Mouse (Mus musculus): ENCODE data around the gene 1810043G02Rik. TPM values are rescaled to one million over a fixed set of nuclear protein-coding genes. Genes with fewer than 3 reads are reported as not detected.
"Not testable (repeated sequence)": the region's sequence is repeated elsewhere in the genome, so short reads cannot be mapped to it uniquely, and the experiment has no call there.

1810043G02Rik gene
- polyA plus RNA-seq, 1 experiment = 16.0 TPM

DNA sequence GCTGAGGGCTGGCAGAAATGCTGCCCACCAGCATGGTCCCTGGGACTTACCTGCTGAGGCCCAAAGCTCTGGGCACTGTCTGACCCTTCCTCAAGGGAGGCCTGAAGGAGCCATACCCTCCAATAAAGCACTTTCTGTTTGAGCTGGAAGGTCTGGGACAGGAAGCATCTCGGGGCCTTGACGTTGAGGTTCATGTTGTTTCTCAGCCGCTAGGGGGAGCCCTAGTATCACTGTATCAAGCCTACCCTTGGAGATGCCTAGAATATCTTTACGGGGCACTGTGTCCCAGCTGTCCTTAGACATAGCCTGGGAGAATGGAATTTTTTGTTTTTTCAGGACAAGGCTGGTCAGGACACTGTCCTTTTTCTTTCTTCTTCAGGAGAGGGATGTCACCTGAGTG, 6.3 kb downstream of the 1810043G02Rik start:
- Histone ChIP-seq H3K4me1 (ENCODE audit: control insufficient read depth, insufficient read depth, insufficient read length, low read length) (no peaks in the 10 kb centered on the region), H3K27ac (replicated peaks; ENCODE audit: low read depth, low read length) (no peak overlapping the region), H3K4me3 (ENCODE audit: insufficient read depth, low read depth, low read length) (no peak overlapping the region)

DNA sequence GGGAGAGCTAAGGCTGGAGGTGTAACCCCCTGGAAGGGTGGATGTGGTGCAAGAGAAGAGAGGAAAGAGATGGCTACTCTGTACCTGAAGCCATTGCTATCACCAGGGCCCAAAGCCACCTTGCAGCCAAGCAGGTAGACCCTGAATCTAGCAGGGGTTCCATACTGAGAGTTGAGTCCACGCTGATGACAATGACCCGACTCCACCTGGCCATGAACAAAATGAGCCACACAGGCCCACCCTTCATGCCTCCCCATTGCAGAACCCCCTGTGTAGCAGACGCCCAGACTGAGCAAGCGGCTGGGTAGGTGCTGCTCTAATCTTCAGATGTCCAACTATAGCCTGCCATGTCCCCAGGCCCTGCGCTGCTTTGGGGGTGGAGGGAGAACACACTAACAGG, 7.5 kb downstream of the 1810043G02Rik start:
- H3K27ac ChIP-seq (replicated peaks; ENCODE audit: low read depth, low read length) = no peak overlapping the region
- H3K4me3 ChIP-seq (ENCODE audit: insufficient read depth, low read depth, low read length) = no peak overlapping the region
- H3K4me1 ChIP-seq (ENCODE audit: control insufficient read depth, insufficient read depth, insufficient read length, low read length) = no peaks in the 10 kb centered on the region

DNA sequence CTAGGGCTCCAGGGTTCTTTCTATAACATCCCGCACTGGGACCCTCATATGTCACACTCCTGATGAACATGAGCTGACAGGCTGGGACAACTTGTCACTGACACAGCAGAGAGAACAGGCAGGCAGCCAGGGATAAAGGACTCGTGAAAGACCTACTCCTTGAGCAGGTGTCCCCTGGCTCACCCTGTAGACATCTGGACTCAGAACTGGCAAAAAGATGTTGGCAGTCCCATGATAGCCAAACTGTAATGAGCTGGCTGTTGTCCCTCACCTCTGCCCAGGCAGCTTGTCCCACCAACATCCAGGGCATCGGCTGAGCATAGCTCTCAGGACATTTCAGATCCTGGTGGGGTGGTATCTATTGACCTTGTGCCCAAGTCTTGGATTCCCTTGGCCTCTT, 17.3 kb downstream of the 1810043G02Rik start:
- Histone ChIP-seq H3K4me3 (ENCODE audit: insufficient read depth, low read depth, low read length) (no peak overlapping the region), H3K27ac (replicated peaks; ENCODE audit: low read depth, low read length) (no peak overlapping the region), H3K4me1 (ENCODE audit: control insufficient read depth, insufficient read depth, insufficient read length, low read length) (no peaks in the 10 kb centered on the region)

DNA sequence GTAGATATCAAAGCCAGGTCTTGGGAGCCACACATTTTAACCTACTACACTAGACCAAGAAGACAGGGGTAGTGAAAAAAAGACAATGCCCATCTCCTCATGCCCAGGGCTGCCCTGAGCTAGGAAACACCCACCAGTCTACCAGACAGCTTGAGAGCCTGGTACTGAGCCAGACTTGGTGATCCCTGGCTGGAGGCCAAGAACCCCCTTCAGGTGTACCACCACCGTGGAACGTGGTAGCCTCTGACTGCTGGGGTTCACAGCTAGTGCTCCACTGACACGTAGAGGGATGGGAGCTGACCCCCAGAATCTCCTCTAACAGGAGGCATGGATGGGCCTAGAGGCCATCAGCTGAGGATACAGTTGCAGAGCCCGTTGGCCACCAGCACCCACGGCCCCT, 21.9 kb downstream of the 1810043G02Rik start:
- Histone ChIP-seq H3K27ac (replicated peaks; ENCODE audit: low read depth, low read length) (no peak overlapping the region), H3K4me3 (ENCODE audit: insufficient read depth, low read depth, low read length) (no peak overlapping the region)

DNA sequence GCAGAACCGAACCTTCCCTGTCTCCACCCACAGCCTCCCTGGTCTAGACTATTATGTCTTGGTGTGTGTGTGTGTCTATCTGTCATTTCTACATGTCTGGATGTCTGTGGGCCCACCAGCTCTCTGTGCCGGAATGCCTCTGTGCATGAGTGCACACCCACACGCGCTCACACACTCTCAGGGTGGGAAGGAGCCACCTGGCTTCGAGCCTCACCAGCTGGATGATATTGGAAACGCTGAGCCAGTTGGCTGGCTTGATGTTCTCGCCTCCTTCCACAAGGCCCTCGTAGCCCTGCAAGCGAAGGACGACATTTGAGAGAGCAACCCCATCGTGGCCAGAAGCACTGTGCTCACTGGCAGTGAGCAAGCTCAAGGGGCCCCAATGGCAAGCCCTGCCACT, 23.5 kb downstream of the 1810043G02Rik start:
- Histone ChIP-seq H3K27ac (replicated peaks; ENCODE audit: low read depth, low read length) (no peak overlapping the region), H3K4me3 (ENCODE audit: insufficient read depth, low read depth, low read length) (no peak overlapping the region), H3K4me1 (ENCODE audit: control insufficient read depth, insufficient read depth, insufficient read length, low read length) (peaks cover 8% of the 10 kb centered on the region)

More for the DNA sequence above, 21.9 kb downstream of the 1810043G02Rik start:
- H3K4me1 ChIP-seq (ENCODE audit: control insufficient read depth, insufficient read depth, insufficient read length, low read length) = no peaks in the 10 kb centered on the region

DNA sequence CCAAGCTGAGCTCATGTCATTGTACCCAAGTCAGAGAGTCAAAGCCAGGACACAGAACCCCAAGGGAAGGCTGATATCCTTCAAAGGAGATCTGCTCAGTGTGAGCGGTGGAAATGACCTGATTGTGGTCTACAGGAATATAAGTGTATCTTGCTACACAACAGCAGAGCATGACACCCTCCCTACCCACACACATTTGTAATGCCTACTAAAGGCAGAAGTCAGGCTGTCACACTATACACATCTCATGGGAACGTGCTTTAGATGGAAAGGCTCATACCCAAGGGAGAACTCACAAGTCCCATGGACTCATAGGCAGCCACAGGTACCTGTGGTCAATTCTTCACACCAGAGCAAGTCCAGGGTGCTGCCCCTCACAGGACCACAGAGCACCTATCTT, 24.0 kb downstream of the 1810043G02Rik start:
- peaks cover 10% of the 10 kb centered on the region for H3K4me1 ChIP-seq (ENCODE audit: control insufficient read depth, insufficient read depth, insufficient read length, low read length)

DNA sequence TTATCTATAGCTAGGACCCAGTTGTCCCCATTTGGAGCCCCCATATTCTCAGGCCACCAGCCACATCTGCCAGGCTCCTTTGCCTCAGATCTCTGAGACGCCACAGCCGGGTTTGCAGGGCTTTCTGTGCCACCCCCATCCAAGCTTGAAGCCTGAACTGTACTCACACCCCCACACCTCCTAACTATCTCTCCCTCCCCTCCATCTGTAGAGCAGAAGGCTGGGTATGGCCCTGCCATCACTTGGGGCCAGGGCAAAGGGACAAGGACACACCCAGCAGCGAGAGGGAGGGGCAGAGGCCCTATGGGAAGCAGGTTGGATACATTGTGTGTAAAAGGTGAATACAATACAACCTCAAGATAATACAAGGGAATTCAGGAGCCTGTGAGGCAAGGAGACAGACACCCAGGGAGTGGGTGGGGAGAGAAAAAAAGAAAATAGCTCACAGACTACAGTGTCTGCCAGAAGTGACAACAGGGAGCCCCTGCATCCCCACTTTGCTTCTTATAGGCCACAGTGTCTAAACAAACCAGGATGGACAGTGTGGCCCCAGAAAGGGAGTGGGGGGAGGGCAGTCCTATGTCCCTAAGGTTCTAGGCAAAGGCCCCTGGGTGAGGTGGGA, 26.3 kb downstream of the 1810043G02Rik start:
- Histone ChIP-seq H3K27ac (replicated peaks; ENCODE audit: low read depth, low read length) (no peak overlapping the region), H3K4me1 (ENCODE audit: control insufficient read depth, insufficient read depth, insufficient read length, low read length) (peaks cover 17% of the 10 kb centered on the region), H3K4me3 (ENCODE audit: insufficient read depth, low read depth, low read length) (no peak overlapping the region)

More for the DNA sequence above, 24.0 kb downstream of the 1810043G02Rik start:
- no peak overlapping the region for H3K27ac ChIP-seq (replicated peaks; ENCODE audit: low read depth, low read length)
- H3K4me3 ChIP-seq (ENCODE audit: insufficient read depth, low read depth, low read length) = no peak overlapping the region

DNA sequence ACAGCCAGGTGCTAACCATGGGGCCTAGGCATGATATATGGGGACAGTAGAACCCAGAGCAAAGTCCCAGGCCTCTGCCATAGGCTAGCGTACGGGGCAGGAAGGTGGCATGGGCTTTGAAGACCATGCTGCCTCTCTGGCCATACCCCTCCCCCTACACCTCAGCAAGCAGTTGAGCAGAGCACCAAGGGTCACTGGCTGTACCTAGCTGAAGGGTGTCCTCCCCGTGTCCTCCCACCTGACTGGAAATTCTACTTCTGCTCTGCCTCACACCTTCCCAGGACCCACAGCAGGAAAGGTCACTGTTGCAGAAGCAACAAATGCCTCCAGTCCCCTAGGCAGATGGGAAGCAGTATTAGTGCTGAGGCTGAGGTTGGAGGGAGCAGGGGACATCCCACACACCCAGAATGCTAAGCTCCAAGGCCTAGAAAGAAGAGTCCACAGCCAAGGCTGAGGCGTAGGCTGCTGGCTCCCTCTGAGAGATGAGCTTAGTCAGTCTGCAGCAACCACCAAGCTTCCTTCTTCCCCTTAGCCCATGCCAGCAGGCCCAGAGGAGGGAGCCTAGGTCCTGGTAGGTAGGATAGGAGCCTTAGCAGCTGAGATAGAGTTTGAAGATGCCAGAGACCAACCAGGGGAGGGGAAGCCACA, 27.6 kb downstream of the 1810043G02Rik start:
- Histone ChIP-seq H3K4me1 (ENCODE audit: control insufficient read depth, insufficient read depth, insufficient read length, low read length) (peaks cover 20% of the 10 kb centered on the region), H3K4me3 (ENCODE audit: insufficient read depth, low read depth, low read length) (no peak overlapping the region), H3K27ac (replicated peaks; ENCODE audit: low read depth, low read length) (peak overlapping the region; percentile 6; the same call in 1 of the 2 replicates)

DNA sequence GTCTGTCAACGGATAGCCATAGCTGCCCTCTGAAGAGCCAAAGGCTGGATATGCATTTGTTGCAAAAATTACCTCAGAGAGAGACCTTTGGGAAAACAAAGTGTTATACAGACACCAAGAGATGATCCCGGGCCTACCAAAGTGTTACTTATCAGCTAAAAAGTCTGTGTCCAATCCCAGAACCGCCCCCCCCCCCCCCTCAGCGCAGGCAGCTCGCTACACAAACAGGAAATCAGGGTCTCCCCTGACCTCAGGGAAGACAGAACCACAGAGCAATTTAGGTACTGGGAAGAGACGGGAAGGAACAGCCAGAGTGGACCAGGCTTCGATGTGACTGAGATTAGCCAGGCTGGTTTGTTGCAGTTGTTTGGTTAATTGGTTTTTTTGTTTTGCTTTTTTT, 28.9 kb downstream of the 1810043G02Rik start:
- Histone ChIP-seq H3K4me3 (ENCODE audit: insufficient read depth, low read depth, low read length) (peak overlapping the region; percentile 85), H3K27ac (replicated peaks; ENCODE audit: low read depth, low read length) (peak overlapping the region; percentile 83; the same call in 1 of the 2 replicates), H3K4me1 (ENCODE audit: control insufficient read depth, insufficient read depth, insufficient read length, low read length) (peaks cover 20% of the 10 kb centered on the region)

DNA sequence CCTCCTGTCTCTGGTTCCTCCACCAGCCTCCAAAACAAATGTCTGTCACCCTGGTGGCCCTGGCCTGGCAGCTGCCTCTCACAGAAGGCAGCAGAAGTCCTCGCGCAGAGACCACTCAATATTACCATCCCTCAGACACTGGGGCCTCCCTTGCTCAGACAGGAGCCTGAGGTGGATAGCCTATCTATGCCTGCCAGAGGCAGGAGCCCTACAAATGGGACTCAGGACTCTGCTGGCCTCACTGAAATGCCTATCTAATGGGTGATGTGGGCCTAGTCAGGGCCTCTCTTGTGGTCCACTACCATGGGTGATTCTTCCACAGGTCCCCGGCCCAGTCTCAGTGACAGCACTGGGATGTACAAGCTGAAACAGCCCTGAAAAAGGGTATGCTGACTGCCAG, 29.8 kb downstream of the 1810043G02Rik start:
- H3K4me3 ChIP-seq (ENCODE audit: insufficient read depth, low read depth, low read length) = peak overlapping the region; percentile 85
- H3K4me1 ChIP-seq (ENCODE audit: control insufficient read depth, insufficient read depth, insufficient read length, low read length) = peaks cover 20% of the 10 kb centered on the region

DNA sequence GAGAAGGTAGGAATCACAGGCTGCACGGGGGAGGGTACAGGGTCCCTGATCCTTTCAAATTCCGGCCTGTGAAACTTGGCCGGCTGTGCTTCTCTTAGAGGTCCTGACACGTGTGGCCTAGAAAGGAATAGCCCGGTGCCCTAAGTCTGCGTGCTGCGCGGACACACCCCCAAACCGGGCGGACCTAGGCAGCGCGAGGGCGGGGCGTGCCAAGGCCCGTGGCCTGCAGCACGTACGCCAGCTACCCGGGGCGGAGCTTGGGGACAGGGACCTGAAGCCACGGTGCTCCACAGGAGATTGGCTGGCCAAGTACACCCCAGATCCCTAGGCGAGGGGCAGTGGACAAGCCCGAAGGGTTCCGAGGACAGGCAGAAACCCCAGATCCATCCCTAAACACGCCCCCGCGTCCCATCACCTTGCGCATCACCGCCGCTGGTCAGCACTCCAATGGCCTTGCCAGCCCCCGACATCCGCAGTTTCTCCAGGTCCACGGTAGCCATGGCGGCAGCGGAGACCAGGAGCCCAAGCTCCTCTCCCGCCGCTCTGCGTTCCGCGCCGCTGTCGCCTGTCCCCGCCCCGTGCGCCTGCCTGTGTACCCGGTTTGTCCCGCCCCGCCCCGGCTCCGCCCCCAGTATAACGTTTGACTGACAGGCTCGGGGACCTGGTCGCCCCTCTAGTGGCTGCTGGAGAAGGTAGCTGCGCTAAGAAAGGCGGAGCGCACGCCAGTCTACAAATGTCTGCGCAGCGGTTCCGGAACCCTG, 31.0 kb downstream of the 1810043G02Rik start:
- peak overlapping the region; percentile 85 for H3K4me3 ChIP-seq (ENCODE audit: insufficient read depth, low read depth, low read length)
- H3K4me1 ChIP-seq (ENCODE audit: control insufficient read depth, insufficient read depth, insufficient read length, low read length) = peaks cover 20% of the 10 kb centered on the region
- peak overlapping the region; percentile 95 for H3K27ac ChIP-seq (replicated peaks; ENCODE audit: low read depth, low read length)

More for the DNA sequence above, 29.8 kb downstream of the 1810043G02Rik start:
- peak overlapping the region; percentile 83 for H3K27ac ChIP-seq (replicated peaks; ENCODE audit: low read depth, low read length)

DNA sequence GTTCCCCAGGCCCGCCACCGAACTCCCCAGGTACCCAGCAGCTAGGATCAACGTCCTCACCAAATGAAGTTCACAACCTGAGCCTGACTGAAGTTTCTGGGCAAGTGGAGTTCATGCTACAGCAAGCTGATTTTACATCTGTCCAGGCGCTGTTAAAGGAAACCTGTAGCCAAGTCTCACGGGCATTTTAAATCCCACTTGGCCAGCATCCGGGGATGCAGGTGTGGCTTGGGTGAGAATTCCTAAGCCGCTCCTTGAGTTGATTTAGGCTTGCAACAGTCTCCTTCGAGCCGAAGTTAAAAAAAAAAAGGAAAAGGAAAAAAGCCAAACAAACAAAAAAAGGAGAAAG, 31.6 kb downstream of the 1810043G02Rik start, which contains the start of gene Pfkl:
Pfkl (minus strand) TSS at position 139 of the 349 bp plus-strand sequence.
- Histone ChIP-seq H3K4me3 (ENCODE audit: insufficient read depth, low read depth, low read length) (peak within 1 kb of the TSS; percentile 85), H3K4me1 (ENCODE audit: control insufficient read depth, insufficient read depth, insufficient read length, low read length) (peaks cover 20% of the 10 kb centered on the region), H3K27ac (replicated peaks; ENCODE audit: low read depth, low read length) (peak within 1 kb of the TSS; percentile 97)

DNA sequence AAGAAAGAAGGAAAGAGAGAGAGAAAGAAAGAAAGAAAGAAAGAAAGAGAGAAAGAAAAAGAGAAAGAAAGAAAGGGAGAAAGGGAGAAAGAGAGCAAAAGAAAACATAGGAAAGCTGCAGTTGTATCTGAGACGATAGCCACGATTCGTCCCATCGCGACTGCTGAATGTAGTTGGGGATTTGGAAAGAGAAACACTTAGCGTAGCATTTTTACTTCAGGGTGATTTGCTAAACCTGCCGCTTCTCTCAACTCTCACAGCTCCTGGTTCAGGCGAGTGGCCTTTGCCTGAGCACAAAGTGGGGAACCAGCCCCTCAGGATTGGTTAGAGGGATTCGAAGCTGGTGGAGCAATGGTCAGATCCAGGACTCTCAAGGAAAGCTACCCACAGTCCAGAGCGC, 32.0 kb downstream of the 1810043G02Rik start:
- peaks cover 20% of the 10 kb centered on the region for H3K4me1 ChIP-seq (ENCODE audit: control insufficient read depth, insufficient read depth, insufficient read length, low read length)
- H3K4me3 ChIP-seq (ENCODE audit: insufficient read depth, low read depth, low read length) = peak overlapping the region; percentile 45
- peak overlapping the region; percentile 97 for H3K27ac ChIP-seq (replicated peaks; ENCODE audit: low read depth, low read length)

DNA sequence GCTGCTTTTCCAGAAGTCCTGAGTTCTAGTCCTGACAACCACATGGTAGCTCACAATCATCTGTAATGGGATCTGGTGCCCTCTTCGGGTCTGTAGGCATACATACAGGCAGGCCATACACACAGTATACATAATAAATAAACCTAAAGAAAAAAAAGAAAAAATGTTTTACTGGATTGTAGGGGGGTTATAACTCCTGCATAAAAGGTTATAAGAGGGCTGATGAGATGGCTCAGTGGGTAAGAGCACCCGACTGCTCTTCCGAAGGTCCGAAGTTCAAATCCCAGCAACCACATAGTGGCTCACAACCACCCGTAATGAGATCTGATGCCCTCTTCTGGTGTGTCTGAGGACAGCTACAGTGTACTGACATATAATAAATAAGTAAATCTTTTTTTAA, 32.8 kb downstream of the 1810043G02Rik start:
- Histone ChIP-seq H3K27ac (replicated peaks; ENCODE audit: low read depth, low read length) (peak overlapping the region; percentile 97), H3K4me1 (ENCODE audit: control insufficient read depth, insufficient read depth, insufficient read length, low read length) (peaks cover 15% of the 10 kb centered on the region)
- not testable (repeated sequence) for H3K4me3 ChIP-seq (ENCODE audit: insufficient read depth, low read depth, low read length)

DNA sequence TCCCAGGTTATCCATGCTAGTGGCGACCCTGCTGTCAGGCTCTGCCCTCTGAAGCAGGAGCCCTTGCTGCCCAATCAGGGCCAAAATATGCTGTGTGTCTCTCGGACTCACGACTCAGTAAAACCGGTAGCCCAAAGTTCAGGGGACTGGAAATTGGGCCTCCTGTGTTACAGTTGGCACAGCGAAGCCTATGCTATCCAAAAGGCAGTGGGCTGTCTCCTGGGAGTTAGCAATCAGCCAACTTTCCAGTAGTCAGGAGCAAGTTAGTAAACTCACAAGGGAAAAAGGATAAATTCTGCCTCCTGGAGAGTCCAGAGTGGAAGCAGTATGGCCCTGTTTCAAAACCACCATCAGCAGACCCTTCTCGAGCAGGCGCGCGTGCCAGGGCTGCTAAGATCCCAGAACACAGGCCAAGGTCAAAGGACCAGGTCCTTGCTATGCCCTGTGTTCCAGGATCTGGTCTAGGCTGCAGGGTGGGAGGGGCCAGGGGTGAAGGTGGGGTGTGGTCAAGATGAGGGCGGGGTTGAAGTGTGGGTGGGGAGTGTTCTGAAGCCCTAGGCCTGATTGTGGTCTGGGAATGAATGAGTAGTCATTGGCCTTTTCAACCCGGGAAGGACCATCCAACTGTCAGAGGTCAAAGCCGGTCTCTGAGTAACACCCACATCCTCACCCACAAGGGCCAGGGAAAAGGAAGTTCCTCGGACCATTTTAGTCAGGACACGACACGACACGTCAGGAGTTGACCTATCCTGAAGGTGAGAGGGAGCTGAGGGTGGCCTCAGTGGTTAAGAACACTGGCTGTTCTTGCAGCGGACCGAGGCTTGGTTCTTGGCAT, 34.6 kb downstream of the 1810043G02Rik start:
- Histone ChIP-seq H3K4me1 (ENCODE audit: control insufficient read depth, insufficient read depth, insufficient read length, low read length) (peaks cover 8% of the 10 kb centered on the region), H3K4me3 (ENCODE audit: insufficient read depth, low read depth, low read length) (0 out of 2 replicates have a peak overlapping the region, but pooled peaks have one; percentile 17), H3K27ac (replicated peaks; ENCODE audit: low read depth, low read length) (peak overlapping the region; percentile 99)
